Mouse (Mus musculus) MEL (cell line): ENCODE data around the gene B3gat3.

Source experiments
- CTCF ChIP-seq, 3 experiments: IDR thresholded peaks in 2 of 3; conservative IDR thresholded peaks in 1 of 3; 2 replicates each; pipeline ENCODE4 v1.5.1; 2011 to 2012; ENCODE audit warnings: low read length in 3 of 3, low read depth in 2 of 3, mild to moderate bottlenecking in 2 of 3, improper control_type of control experiment in 1 of 3, inconsistent platforms in 1 of 3, mixed read lengths in 1 of 3, moderate library complexity in 1 of 3; ENCODE audit not compliant: control insufficient read depth in 1 of 3, insufficient read depth in 1 of 3, poor library complexity in 1 of 3, severe bottlenecking in 1 of 3
- HCFC1 ChIP-seq: IDR thresholded peaks from 2 replicates; pipeline ENCODE4 v1.6.1; 2012; ENCODE audit warnings: low read depth, mild to moderate bottlenecking, inconsistent platforms, low read length, improper control_type of control experiment, moderate library complexity
- MAX ChIP-seq: IDR thresholded peaks from 2 replicates; pipeline ENCODE4 v1.6.1; 2011; ENCODE audit warnings: low read length, improper control_type of control experiment
- POLR2A ChIP-seq, 2 experiments: IDR thresholded peaks; 2 replicates each; pipeline ENCODE4 v1.6.1; 2011 to 2012; ENCODE audit warnings: low read length in 2 of 2, mild to moderate bottlenecking in 2 of 2, control low read depth in 1 of 2, improper control_type of control experiment in 1 of 2, low read depth in 1 of 2, moderate library complexity in 1 of 2; ENCODE audit not compliant: control insufficient read depth in 1 of 2, insufficient read depth in 1 of 2, poor library complexity in 1 of 2
- TAL1 ChIP-seq: IDR thresholded peaks from 2 replicates; pipeline ENCODE4 v1.6.1; 2012; ENCODE audit warnings: mild to moderate bottlenecking, inconsistent platforms, low read length, moderate library complexity, mixed read lengths

GRCm38 (mm10) chr19:8965075-8965474 is 44.9 kb downstream of the B3gat3 start:
- no peak for TF ChIP-seq MAX
- no peak for TF ChIP-seq POLR2A (IDR thresholded peaks at IDR 0.05; ENCODE audit: control insufficient read depth in 1 of 2, insufficient read depth in 1 of 2, low read depth in 1 of 2, low read length in 2 of 2, poor library complexity in 1 of 2)
- TF ChIP-seq HCFC1: no peak
- TF ChIP-seq TAL1: no peak
- TF ChIP-seq CTCF (IDR thresholded peaks at IDR 0.05 in 2 of 3, conservative IDR thresholded peaks at IDR 0.05 in 1 of 3; ENCODE audit: control insufficient read depth in 1 of 3, insufficient read depth in 1 of 3, low read depth in 2 of 3, low read length in 3 of 3, poor library complexity in 1 of 3, severe bottlenecking in 1 of 3): no peak
